Mouse (Mus musculus): ENCODE results near the gene Tgif1.

Tgif1 gene

DNA sequence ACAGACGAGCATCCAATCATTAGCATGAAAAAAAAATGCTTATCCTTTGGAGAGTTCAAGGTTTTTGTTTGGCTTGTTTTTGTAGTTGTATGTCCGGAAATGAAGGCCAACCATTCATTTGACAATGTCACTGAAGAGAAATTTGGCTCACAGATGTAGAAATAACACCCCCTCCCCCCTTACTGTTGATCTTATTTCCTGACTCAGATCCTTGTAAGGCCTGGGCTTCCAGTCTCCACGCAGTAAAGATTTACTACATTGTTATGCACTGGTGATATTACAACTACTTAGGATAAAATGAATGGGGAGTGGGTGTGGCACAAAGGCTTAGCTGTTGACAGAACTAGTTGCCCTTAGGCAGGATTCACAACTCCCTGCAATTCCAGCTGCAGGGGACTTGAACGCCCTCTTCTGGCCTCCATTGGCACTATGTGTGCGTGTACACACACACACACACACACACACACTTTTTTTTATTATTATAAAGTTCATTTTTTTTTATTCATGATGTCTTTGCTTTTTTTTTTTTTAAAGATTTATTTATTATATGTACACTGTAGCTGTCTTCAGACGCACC, 13.3 kb upstream of the Tgif1 start:
- in situ Hi-C loops (cut with MboI, MseI) = no loop called here

DNA sequence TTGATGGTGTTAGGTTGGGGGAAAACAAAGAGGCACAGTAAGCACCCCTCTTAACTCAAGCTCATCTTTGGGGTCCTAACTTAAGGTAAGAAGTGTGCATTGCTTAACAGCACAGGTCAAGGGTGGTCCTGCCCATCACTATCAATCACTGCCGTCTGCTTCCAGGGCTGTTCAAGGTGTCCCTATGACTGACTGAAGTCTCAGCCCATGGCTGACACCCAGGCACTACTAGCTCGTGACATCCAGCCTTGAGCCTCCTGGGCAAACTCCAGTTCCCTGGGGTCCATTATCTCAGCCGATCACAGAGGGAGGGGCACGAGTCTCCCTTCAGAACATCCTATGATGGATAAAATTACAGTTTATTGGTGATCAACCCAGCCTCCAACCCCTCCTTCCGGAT, 12.7 kb upstream of the Tgif1 start:
- in situ Hi-C loops (cut with MboI, MseI) = no loop called here

DNA sequence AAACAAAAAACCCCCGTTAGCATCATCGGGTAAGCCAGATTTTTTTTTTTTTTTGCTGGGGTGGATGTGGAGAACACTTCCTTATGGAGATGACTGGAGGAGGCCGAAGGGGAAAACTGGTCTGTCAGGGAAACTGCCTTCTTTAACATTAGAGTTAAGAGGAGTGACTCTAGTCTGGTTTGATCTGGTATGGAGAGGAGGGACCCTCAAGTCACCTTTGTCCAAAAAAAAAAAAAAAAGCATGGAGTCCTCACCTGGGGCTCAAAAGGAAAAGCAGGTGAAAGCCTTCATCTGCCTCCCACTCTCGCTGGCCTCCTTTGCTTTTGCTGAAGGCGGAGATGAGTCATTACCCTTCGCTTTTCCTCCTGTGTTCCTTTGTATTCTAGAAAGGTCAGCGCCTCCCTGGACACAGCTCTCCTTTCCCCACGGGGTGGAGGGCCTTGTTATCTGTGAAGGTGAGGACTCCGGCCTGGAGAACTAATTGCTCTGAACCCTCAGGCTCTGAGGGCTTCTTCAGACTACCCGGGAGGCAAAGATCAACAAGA, 11.8 kb upstream of the Tgif1 start:
- in situ Hi-C loops (cut with MboI, MseI) = no loop called here

DNA sequence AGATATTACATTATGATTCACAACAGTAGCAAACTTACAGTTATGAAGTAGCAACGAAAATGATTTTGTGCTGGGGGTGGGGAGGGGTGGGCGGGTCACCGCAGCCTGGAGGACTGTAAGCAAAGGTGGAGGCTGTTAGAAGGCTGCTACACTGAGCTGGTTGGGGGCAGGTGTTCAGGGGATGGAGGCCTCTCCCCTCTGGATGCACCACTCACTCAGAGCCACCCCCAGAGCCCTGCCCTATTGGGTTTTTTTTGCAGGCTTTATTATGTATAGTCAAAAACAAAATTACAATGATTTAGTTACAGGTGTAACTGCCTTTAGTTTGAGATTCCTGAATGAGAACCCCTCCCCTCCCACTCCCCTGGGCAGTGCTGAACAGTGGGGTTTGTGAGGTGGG, 11.3 kb upstream of the Tgif1 start:
- in situ Hi-C loops (cut with MboI, MseI) = no loop called here

DNA sequence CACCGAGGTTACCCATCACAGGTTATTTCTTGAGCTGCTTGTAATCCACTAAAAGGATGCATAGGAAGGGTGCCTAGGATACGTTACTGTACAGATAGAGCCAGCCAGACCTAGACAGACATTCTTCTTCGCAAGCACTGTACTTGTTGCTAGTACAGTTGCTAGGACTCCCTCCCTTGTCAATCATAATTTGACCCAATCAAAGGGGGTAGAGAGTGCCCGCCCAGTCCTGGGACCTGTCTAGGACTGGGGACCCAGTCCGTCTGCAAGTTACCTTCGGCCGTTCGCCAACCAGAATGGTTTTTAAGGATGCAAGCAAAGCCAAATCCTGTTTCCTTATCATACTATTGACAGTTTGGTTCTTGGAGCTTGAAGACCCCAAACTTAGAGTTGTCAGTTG, 10.8 kb upstream of the Tgif1 start:
- in situ Hi-C loops (cut with MboI, MseI) = no loop called here

DNA sequence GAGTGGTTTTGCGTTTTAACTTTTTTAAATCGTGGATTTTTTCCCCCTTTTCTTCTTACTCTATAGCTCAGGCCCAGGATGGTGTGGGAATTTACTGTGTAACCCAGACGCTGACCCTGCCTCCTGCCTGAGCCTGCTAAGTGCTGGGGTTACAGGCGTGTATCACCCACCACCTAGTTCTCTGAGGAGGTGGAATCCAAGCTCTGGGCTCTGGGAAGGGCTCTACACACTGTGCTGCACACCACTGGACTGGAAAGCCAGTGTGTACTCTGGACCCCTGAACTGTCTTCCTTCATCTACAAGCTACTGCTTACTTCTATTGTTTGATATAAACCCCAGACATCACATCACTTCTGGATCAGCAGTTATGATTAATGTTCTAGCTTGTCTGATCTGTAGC, 5.5 kb upstream of the Tgif1 start:
- in situ Hi-C loops (cut with MboI, MseI) = no loop called here

DNA sequence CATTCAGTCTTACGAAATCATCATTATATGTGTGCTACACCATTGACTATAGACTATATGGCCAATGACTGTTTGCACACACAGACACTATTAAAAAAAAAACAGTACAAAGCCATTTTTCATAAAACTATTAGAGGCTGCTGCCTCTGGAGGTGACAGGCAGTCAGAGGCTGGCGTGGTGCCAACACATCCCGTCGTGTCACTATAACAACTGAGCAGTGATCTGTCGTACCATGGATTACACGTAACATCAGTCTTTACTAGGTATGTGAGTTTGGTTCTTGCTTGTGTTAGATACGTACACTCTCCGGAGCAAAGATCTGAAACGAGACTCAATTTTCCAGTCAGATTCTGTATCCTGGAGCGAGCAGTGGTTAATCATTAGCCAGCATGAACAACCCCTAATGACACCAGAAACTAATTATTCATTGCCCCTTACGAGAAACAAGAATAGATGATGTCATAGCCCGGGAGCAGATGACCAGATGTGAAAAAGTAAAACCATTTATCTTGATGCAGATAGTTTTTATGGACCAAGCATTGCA, 3.6 kb upstream of the Tgif1 start:
- in situ Hi-C loops (cut with MboI, MseI) = no loop called here

DNA sequence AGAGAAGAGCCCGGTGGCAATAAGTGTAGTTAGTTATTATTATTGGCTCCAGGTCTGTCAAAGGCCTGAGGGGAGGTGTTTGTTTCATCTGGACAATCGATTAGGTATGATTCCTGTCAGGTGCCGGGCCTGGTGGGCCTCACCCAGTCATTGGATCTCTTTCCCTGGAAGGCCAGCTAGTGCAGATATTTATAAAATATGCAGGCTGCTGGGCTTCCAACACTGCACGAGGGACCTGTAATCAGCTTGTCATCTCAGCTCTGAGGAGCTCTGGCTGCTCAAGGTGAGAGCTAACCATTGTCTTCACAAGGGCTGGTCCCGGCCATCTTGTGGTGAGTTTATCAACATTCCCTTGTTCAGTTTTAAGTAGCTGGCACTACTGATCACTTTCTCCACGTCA, 675 bp upstream of the Tgif1 start:
- in situ Hi-C loops (cut with MboI, MseI) = no loop called here

DNA sequence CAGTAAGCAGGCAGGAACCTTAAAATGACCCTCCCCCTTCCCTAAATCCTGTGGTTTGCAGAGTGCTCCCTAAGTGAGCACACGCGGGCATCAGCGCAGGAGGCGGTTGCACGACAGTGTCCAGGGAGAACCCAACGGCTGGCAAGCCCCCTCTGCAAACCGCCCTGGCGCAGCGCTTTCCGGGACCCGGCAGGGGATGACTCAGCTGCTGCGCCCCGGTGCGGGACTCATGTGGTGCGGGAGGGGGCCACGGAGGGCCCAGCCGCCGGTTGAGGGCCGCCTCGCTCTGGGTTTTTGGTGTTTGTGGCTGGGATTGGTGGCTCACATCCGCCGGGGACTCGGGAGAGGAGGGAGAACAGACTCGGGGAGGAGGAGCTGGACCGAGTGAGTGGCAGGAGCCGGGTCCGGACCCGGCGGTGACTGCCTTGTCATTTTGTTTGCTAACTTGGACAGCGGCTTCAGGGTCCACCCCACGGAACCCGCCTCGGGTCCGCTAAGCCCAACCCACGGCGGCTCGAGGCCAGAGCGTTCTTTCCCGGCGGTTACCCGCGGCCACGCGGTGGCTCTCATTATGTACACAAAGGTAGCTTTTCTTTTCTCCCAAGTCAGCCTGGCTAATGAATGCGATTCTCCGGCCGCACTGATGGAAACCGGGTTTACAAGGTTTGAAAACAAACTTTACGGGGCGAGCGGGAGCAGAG, 510 bp downstream of the Tgif1 start:
- in situ Hi-C loops (cut with MboI, MseI) = no loop called here

DNA sequence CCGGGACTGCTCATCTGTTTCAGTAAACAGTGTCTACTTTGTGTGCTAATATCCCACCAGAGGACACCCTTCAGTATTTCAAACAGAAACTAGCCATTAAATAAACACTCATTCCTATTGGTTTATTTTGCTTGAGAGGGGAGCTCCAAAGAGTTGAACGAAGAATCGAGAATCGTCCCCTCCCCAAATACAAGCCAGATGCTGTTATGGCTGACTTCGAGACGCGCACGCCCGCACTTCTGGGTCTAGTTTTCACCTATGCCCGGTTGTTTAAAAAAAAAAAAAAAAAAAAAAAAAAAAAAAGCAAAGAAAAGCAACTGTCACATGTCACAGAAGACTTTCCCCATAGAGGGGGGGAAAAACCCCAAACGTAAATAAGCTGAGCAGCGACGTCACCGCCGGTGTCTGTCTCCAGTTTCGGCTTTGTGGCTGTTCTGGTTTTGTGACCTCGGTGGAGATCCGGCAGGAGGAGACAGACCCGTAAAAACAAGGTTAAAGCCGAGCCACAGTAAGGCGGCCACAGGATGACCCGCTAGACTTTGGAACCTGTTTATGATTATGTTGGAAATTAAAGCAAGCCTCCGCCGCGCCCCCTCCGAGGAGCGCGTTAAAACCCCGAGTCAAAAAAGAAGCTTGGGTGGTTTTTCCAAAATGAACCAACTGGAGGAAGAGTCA, 1.2 kb downstream of the Tgif1 start:
- in situ Hi-C loops (cut with MboI, MseI) = no loop called here

DNA sequence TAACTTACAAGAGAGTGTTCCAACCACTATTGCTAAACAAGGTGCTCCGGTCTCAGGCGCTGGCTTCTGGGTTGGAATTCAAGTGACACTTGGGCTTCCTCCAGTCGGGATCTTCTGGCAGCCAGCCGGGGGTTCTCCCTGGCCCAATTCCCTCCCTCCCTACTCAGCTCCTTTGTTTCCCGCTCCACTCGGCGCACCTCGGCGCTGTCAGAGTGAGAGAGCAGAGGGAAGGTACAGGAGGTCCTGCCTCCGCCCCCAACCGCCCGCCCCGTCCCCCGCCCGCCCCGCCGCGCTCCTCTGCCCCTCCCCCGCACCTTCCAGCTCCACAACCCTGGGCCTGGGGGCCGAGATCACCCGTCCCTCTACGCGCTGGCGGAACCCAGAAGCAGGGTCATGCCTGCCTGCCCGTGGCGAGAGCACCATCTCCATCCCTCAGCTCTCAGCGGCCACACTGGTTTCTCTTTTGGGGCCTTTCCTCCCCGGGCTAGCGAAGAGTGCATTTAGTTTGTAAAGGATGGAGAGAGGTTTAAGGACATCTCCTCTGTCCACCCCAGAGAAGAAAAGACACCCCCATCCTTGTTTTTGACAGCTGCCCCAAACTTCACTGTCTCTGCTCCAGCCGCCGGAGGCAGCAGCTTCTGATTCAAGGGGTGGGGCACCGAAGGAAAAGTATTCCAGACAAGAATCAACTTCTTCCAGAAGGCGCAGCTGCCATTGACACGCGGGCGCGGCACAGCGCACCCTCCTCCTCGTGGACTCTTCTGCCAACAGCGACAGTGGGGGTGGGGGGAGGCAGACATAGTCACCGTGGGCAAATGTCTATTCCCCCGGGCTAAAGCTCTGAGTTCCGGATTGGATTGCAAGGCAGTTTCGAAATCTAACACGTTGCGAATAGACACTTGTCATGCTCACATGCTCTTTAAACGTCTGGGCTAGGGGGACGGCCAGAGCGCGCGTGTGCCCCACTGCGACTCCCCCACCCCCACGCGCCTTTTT, 2.1 kb downstream of the Tgif1 start:
- in situ Hi-C loops (cut with MboI, MseI) = no loop called here

DNA sequence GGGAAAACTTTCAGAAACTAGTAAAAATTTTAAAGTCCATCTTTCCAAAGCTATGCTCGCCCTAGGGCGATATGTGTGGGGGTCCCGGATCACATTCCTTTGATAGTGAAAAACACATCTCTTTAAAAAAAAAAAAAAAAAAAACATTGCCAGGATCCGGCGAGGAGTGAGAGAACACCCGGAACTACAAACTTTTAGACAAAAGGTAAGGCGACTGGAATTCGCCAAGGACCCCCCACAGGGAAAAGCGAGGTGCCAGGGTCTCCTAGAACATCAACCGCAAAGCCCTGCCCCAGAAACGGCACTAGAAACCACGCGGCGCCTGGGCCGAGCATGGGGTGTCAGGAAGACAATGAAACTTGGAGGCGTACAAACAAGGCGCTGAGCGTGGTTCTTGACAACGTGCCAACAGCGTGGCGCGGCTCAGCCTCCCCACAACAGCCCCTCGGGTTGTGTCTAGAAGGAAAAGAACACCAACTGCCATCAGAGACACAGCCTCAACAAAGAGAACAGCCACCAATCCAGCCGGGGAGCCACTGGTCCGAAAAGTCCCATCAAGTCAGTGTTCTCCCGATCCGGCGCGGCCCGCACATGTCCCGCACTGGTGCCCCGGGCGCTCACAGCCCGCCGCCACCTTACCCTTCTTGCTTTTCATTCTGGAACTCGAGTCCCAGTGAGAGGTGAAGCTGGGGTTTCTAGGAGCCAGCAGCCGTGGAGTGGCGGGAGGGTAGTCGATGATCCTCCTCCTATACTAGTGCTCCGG, 2.9 kb downstream of the Tgif1 start:
- in situ Hi-C loops (cut with MboI, MseI) = no loop called here

DNA sequence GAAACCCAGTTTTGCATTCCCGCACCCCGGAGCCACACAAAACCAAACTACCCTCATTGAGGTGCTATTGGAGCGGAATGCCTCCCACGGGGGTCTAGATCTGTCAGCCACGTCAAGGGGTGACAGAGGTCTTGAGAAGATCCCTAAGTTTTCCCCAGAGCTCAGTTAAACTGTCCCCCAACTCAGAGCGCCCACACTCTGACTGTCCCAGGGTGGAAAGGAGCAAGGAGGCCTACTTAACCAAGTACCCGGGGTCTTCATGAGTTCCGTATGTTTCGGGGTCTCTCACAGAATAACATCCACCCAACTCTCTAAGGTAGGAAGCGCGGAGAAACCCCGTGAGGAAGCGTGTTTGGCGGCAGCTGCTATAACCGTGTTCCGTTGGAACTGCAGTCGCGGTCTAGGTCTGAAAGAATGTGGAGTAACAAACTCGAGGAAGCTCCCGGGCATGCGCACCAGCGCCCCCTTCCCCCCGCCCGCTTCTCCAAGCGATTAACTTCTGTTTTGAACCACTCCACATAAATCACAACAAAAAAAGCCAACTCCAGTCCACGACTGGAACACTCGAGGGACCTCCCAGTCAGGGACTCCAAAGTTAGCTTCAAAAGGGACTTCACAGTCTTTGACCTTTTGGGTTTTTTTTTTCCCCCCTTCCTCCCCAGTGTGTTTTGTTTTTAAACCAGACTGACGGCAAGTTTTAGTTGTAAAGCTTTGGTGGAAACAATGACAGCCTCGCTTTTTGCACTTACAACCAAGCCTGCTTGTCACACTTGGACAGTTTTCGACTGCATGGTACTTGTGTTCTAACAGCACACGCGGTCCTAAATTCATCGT, 3.7 kb downstream of the Tgif1 start:
- in situ Hi-C loops (cut with MboI, MseI) = loop anchor here (5.0 kb wide), 1 partner anchor 133 kb away; no protein-coding TSS in a partner anchor

DNA sequence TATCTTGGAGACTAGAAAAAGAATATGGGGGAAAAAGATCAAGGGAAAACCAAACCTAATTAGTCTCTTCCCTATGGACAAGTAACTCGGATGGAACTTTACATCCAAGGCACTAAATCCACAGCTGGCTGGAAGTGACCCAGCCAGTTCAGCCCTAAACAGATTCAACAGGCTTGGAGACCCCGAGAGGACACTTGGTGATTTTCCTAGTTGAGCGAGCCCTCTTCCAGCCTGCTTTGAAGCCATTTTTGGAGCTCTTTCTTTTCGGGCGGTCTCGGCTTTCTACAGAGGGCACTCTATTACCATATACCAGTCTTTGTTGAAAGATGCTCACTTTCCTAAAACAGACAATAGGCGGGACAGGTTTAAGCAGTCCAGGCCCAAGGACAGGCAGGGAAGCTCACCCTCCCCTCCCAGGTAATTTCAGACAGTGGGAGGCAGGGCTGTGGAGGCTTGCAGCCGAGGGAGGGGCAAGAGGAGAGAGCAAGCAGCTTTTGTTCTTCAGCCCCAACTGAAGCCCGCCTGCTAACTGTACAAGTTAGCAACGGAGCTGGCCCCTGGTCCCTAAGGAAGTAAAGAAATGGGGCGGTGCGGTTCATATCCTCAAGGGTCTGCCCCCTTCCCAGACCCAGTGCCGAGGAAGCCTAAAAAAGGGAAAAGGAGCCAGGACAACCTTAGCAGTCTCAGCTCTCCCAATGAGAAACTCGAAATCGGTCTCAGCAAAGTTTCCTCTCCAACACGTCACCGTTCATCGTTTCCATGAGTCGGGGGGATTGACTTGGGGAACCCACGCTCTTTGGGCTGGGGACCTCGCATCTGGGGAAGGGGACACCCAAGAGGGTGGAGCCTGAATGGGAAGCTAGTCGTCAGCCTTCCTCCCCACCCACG, 4.6 kb downstream of the Tgif1 start:
- in situ Hi-C loops (cut with MboI, MseI) = loop anchor here (5.0 kb wide), 1 partner anchor 134 kb away; no protein-coding TSS in a partner anchor

DNA sequence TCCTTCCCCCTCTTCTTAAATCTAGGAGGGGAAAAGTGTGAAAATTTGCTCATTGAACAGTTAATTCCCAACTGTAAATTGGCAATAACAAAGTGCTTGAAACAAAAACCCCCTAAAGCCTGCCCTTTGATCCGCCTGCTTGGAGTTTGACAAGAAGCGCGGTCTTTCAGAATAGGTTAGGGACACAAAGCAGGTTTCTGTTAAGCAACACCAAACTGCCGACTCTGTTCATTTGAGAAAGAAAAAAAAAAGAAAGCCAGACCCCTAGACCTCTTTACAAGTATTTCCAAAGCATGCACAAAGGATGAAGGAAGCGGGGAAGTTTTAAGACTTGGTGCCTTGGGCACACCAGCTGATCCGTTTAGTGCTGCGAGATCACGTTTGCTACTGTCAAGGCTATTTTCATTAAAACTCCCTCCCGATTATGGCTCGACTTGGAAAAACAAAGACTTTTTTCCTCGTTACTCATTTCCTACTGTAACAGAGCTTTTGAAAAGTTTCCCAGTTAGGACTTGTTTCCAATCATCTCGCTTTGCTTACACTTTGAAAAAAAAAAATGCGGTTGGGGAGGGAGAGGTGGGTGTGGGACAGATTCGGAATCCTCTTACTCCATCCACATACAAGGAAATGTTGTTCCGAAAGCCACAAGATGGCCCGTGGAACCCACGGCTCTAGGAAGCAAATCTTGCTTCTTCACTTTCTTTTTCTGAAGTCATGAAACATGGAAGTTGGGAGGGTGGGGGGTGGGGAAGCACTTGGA, 5.4 kb downstream of the Tgif1 start:
- in situ Hi-C loops (cut with MboI, MseI) = loop anchor here (5.0 kb wide), 1 partner anchor 134 kb away; no protein-coding TSS in a partner anchor

DNA sequence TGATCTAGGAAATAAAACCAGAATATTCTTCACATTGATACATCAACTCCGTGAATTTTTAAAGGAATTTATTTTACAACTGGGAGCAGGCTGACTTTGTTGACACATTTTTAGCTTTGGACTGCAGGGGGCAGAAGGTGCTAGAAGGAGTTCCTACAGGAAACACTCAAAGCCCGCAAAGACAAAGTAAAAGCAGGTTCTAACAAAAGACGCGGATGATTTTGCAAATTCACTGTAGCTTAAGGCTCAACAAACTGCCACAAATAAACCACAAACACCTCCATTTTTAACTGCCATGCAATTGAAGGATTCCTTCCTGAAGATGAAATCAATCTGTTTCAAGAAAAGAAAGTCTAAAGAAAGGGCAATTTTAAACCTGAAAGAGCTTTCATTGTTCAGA, 6.3 kb downstream of the Tgif1 start:
- in situ Hi-C loops (cut with MboI, MseI) = loop anchor here (5.0 kb wide), 1 partner anchor 135 kb away; no protein-coding TSS in a partner anchor

DNA sequence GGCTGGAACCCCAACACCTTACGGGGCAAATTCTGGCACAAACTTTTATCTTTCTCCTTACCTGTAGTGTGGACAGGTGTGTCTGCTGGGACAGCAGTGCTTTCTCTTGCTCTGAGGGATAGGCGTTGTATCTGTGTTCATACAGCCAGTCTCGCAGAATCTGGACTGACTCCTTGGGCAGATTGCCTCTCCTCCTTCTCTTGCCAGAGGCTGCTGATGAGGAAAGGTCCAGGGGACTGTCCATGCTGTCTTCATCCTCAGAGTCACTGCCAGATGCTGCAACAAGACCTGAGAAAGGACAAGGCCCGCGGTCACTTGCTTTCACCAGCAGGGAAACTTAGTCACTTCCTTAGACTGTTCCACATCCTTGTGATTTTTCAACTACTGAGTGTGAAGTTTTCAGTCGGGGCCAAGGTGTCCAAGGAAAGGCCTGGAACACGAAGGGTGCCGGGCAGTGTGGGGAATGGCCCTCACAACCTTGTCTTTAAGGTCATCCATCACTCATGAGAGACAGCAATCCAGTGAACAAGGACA, 7.2 kb downstream of the Tgif1 start:
- in situ Hi-C loops (cut with MboI, MseI) = loop anchor here (5.0 kb wide), 1 partner anchor 136 kb away; no protein-coding TSS in a partner anchor

Data from T-helper 2 cell (primary cell).